In the genomic region with DNA sequence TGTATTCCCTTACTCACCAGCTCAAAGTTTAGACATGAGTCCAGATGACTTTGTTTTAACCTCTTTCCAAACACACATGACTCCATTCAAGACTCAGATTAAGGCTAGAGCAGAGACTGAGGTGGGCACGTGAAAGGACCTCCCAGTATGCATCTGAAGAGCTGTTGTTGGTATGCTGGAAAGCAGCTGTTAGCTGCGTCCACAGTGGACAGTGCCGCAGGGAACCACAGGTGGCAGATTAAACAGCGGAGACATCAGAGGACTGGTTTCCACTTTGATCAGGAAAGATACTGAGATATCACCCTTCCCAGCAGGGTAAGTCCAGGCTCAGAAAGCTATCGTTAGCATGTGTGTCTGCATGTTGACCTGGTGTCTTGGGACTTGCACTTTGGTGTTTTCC, we compare ENCODE assay signal across 31 mouse cellular contexts. TPM values are rescaled to one million over a fixed set of nuclear protein-coding genes. Genes with fewer than 3 reads are reported as not detected.
"Had no signal": no experiment of that assay in that cellular context is flagged by ENCODE, and none has a peak within 500 bp of the region (broad histone marks: within the 10 kb centered on the region; RNA-seq: fewer than 3 reads in every experiment).

No protein-coding gene starts in this region.

- H3K4me2 ChIP-seq: heart, embryonic 12.5 days; hindbrain, embryonic 13.5 days; hindbrain, embryonic 15.5 days; kidney, embryonic 15.5 days; limb, embryonic 12.5 days; liver, embryonic 11.5 days; liver, embryonic 13.5 days had no signal

- DNase-seq: gastrocnemius, adult 2 months; gastrocnemius, postnatal 10 days; gastrocnemius, postnatal 25 days; heart, adult 18-20 months; heart, postnatal 10 days; kidney, adult 11 months; kidney, adult 2 months; kidney, adult 9 months; kidney, postnatal 14 days; kidney, postnatal 36 days; layer of hippocampus, adult 9-11 months; layer of hippocampus, postnatal 36 days; left cerebral cortex, postnatal 4 days; liver; liver, embryonic 13.5 days had no signal

- H3K4me3 ChIP-seq: gastrocnemius, adult 2 months; heart, embryonic 10.5 days; heart, embryonic 12.5 days; hindbrain, embryonic 13.5 days; hindbrain, embryonic 15.5 days; kidney, embryonic 15.5 days; limb, embryonic 12.5 days; liver, embryonic 13.5 days had no signal

- H3K36me3 ChIP-seq: heart, embryonic 10.5 days; heart, embryonic 12.5 days; hindbrain, embryonic 13.5 days; hindbrain, embryonic 15.5 days; kidney, embryonic 15.5 days; limb, embryonic 12.5 days; liver, embryonic 13.5 days had no signal

- H3K9me3 ChIP-seq: heart, embryonic 10.5 days; heart, embryonic 12.5 days; hindbrain, embryonic 13.5 days; hindbrain, embryonic 15.5 days; kidney, embryonic 15.5 days; limb, embryonic 12.5 days; liver, embryonic 13.5 days had no signal

- ATAC-seq: hindbrain, postnatal 0 days; intestine, embryonic 16.5 days had no signal

- H3K9ac ChIP-seq: heart, embryonic 12.5 days; hindbrain, embryonic 13.5 days; hindbrain, embryonic 15.5 days; kidney, embryonic 15.5 days; limb, embryonic 12.5 days; liver, embryonic 13.5 days had no signal

- H3K4me1 ChIP-seq: heart, embryonic 10.5 days; hindbrain, embryonic 13.5 days; hindbrain, embryonic 15.5 days; kidney, embryonic 15.5 days; limb, embryonic 12.5 days; liver, embryonic 13.5 days had no signal

- H3K27me3 ChIP-seq: heart, embryonic 12.5 days; hindbrain, embryonic 13.5 days; hindbrain, embryonic 15.5 days; kidney, embryonic 15.5 days; limb, embryonic 12.5 days; liver, embryonic 13.5 days had no signal

- H3K27ac ChIP-seq: gastrocnemius, adult 2 months; heart, embryonic 10.5 days; hindbrain, embryonic 13.5 days; hindbrain, embryonic 15.5 days; hindbrain, postnatal 0 days; kidney, embryonic 15.5 days; kidney, postnatal 0 days; limb, embryonic 12.5 days; liver, embryonic 13.5 days had no signal

RNA-seq across cellular contexts. Expression of a gene that starts 54.5 kb away (rescaled TPM):
- polyA plus RNA-seq: frontal cortex, adult 2 months; heart, embryonic 12.5 days; heart, embryonic 14.5 days; heart, embryonic 16.5 days; hindbrain, embryonic 11.5 days; hindbrain, embryonic 13.5 days; hindbrain, embryonic 15.5 days; hindbrain, postnatal 0 days; intestine, embryonic 14.5 days; intestine, embryonic 16.5 days; kidney, adult 2 months; kidney, embryonic 15.5 days; kidney, postnatal 0 days; large intestine, adult 2 months; limb, embryonic 12.5 days; liver, embryonic 11.5 days; liver, embryonic 13.5 days had no signal
